Mouse (Mus musculus) cerebellum, postnatal 25 days (tissue): Measurements from ENCODE around the gene Med15.

Experiments
- DNase-seq, 2 experiments: peaks; one replicate each; pipeline ENCODE4 v3.0.0; 2021; ENCODE audit warnings: mixed read lengths in 2 of 2

Med15 gene

GRCm38 (mm10) chr16:17732021-17732420 lies 670 bp downstream of the Med15 start:
- no peak for DNase-seq

- no peak for DNase-seq
Measured at GRCm38 (mm10) chr16:17729974-17730373, 2.7 kb downstream of the Med15 start.

- no peak for DNase-seq
Measured at GRCm38 (mm10) chr16:17727179-17727861, 5.4 kb downstream of the Med15 start.

- DNase-seq = no peak
Measured at GRCm38 (mm10) chr16:17724448-17724847, 8.2 kb downstream of the Med15 start.

- no peak for DNase-seq
Measured at GRCm38 (mm10) chr16:17723325-17723626, 9.4 kb downstream of the Med15 start.

- DNase-seq = peak; percentile 89 to 92
Measured at GRCm38 (mm10) chr16:17722461-17723324, 10.0 kb downstream of the Med15 start.

GRCm38 (mm10) chr16:17721822-17722460 lies 10.8 kb downstream of the Med15 start:
- DNase-seq = peak in 1 of 2 experiments; percentile 16

GRCm38 (mm10) chr16:17721114-17721808 lies 11.4 kb downstream of the Med15 start:
- DNase-seq = no peak

GRCm38 (mm10) chr16:17717791-17718190 lies 14.9 kb downstream of the Med15 start:
- no peak for DNase-seq

- DNase-seq = no peak
Measured at GRCm38 (mm10) chr16:17707541-17707940, 25.1 kb downstream of the Med15 start.

GRCm38 (mm10) chr16:17701043-17701405 lies 31.7 kb downstream of the Med15 start:
- DNase-seq = no peak

- DNase-seq = no peak
Measured at GRCm38 (mm10) chr16:17700386-17701042, 32.2 kb downstream of the Med15 start.

- no peak for DNase-seq
Measured at GRCm38 (mm10) chr16:17694860-17695259, 37.8 kb downstream of the Med15 start.

GRCm38 (mm10) chr16:17669886-17670285 lies 62.8 kb downstream of the Med15 start:
- peak; percentile 48 to 52 for DNase-seq

GRCm38 (mm10) chr16:17665568-17665967 lies 67.1 kb downstream of the Med15 start:
- DNase-seq = no peak

- peak in 1 of 2 experiments; percentile 34 for DNase-seq
Measured at GRCm38 (mm10) chr16:17656212-17656871, 76.3 kb downstream of the Med15 start.

GRCm38 (mm10) chr16:17654188-17654795 lies 78.4 kb downstream of the Med15 start:
- peak; percentile 56 to 68 for DNase-seq

GRCm38 (mm10) chr16:17653601-17654000 lies 79.1 kb downstream of the Med15 start:
- DNase-seq = no peak

GRCm38 (mm10) chr16:17652607-17653006 lies 80.1 kb downstream of the Med15 start:
- DNase-seq = peak in 1 of 2 experiments; percentile 25

GRCm38 (mm10) chr16:17650711-17651110 lies 82.0 kb downstream of the Med15 start:
- DNase-seq = peak; percentile 58 to 64

- peak; percentile 54 to 66 for DNase-seq
Measured at GRCm38 (mm10) chr16:17649925-17650605, 82.6 kb downstream of the Med15 start.
